ENCODE assay signal across 11 mouse cellular contexts in the genomic region with DNA sequence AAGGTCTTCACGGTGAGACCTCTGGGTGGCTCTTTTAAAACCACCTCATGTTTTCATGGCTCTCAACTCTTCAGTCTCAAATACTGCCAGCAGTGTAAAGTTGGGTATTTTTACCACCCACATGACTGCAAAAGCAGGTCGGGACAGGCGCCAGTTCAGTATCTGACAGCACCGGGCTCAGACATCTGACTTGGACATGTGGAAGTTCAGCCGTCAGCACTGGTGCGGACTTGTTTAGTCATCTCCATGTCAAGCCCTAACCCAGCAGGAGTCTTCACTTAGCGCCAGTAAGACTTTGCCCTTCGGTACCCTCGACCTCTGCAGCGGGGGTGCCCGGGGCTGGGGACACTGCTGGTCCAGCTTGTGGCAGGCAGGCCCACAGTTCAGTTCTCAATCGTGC. TPM values are rescaled to one million over a fixed set of nuclear protein-coding genes. Genes with fewer than 3 reads are reported as not detected.
DNase-seq lines count a peak whose midpoint lies in the region; ATAC-seq and TF ChIP-seq lines count a peak whose summit lies in the region.
"Had no signal": no experiment of that assay in that cellular context is flagged by ENCODE, and none has a peak within 500 bp of the region (broad histone marks: within the 10 kb centered on the region; RNA-seq: fewer than 3 reads in every experiment).

No protein-coding gene starts in this region.

- ATAC-seq in intestine, postnatal 0 days, result 0 out of 2 replicates have a peak, but pooled peaks have one; percentile 7
- ATAC-seq in intestine, embryonic 16.5 days, result no peak
- peak; percentile 56 for ATAC-seq in kidney, embryonic 16.5 days (ENCODE audit: low FRiP score, low TSS enrichment)
- no peak for ATAC-seq in forebrain, embryonic 15.5 days (replicated peaks)

- no peak for TF ChIP-seq CTCF in intestine, postnatal 0 days (IDR thresholded peaks at IDR 0.05; ENCODE audit: low read depth)

- H3K4me1 ChIP-seq in intestine, postnatal 0 days (replicated peaks; ENCODE audit: control insufficient read depth, insufficient read depth, low read length), result no peaks in the 10 kb centered on the region
- H3K4me1 ChIP-seq in intestine, embryonic 16.5 days (ENCODE audit: control insufficient read depth, insufficient read depth, low read length), result no peaks in the 10 kb centered on the region
- peaks cover 20% of the 10 kb centered on the region for H3K4me1 ChIP-seq in kidney, embryonic 16.5 days (ENCODE audit: insufficient read depth, low read length)
- no peaks in the 10 kb centered on the region; the same call in 1 of the 2 replicates for H3K4me1 ChIP-seq in forebrain, embryonic 15.5 days

- H3K9me3 ChIP-seq in intestine, postnatal 0 days (ENCODE audit: control insufficient read depth), result no peaks in the 10 kb centered on the region
- no peaks in the 10 kb centered on the region for H3K9me3 ChIP-seq in intestine, embryonic 16.5 days (ENCODE audit: control insufficient read depth, low read length)
- H3K9me3 ChIP-seq in kidney, embryonic 16.5 days (ENCODE audit: low read length), result no peaks in the 10 kb centered on the region
- no peaks in the 10 kb centered on the region for H3K9me3 ChIP-seq in forebrain, embryonic 15.5 days

- H3K9ac ChIP-seq in intestine, postnatal 0 days (ENCODE audit: low read depth, low read length), result no peak overlapping the region
- no peak overlapping the region for H3K9ac ChIP-seq in intestine, embryonic 16.5 days (ENCODE audit: low read depth, low read length)
- H3K9ac ChIP-seq in kidney, embryonic 16.5 days (replicated peaks; ENCODE audit: low read length), result no peak overlapping the region
- no peak overlapping the region for H3K9ac ChIP-seq in forebrain, embryonic 15.5 days (replicated peaks)

- H3K27me3 ChIP-seq in intestine, postnatal 0 days (replicated peaks; ENCODE audit: control insufficient read depth, insufficient read depth, low read length), result no peaks in the 10 kb centered on the region
- H3K27me3 ChIP-seq in intestine, embryonic 16.5 days (replicated peaks; ENCODE audit: control insufficient read depth, insufficient read depth, low read length), result no peaks in the 10 kb centered on the region
- no peaks in the 10 kb centered on the region for H3K27me3 ChIP-seq in kidney, embryonic 16.5 days (ENCODE audit: insufficient read depth, low read length)
- no peaks in the 10 kb centered on the region for H3K27me3 ChIP-seq in forebrain, embryonic 15.5 days

- peaks cover 21% of the 10 kb centered on the region; the same call in 1 of the 2 replicates for H3K36me3 ChIP-seq in intestine, postnatal 0 days (ENCODE audit: control insufficient read depth, insufficient read depth)
- H3K36me3 ChIP-seq in intestine, embryonic 16.5 days (ENCODE audit: control insufficient read depth, insufficient read depth, low read length), result no peaks in the 10 kb centered on the region
- H3K36me3 ChIP-seq in kidney, embryonic 16.5 days (ENCODE audit: insufficient read depth, low read length), result peaks cover 8% of the 10 kb centered on the region
- peaks cover 45% of the 10 kb centered on the region for H3K36me3 ChIP-seq in forebrain, embryonic 15.5 days

- no peak overlapping the region for H3K4me3 ChIP-seq in intestine, postnatal 0 days (ENCODE audit: low read depth, low read length)
- H3K4me3 ChIP-seq in intestine, embryonic 16.5 days (ENCODE audit: low read length), result no peak overlapping the region
- H3K4me3 ChIP-seq in kidney, embryonic 16.5 days (ENCODE audit: low read length), result no peak overlapping the region
- no peak overlapping the region for H3K4me3 ChIP-seq in forebrain, embryonic 15.5 days

- H3K27ac ChIP-seq in intestine, postnatal 0 days (ENCODE audit: low read depth, low read length), result no peak overlapping the region
- no peak overlapping the region for H3K27ac ChIP-seq in intestine, embryonic 16.5 days (ENCODE audit: low read length)
- no peak overlapping the region for H3K27ac ChIP-seq in kidney, embryonic 16.5 days (ENCODE audit: low read length)
- no peak overlapping the region for H3K27ac ChIP-seq in forebrain, embryonic 15.5 days (replicated peaks)

- DNase-seq in urinary bladder, postnatal 14 days (ENCODE audit: low spot score), result peak; percentile 62
- DNase-seq in urinary bladder, postnatal 4 days (ENCODE audit: low spot score in 2 of 2), result no peak
- no peak for DNase-seq in adrenal gland, postnatal 25 days
- no peak for DNase-seq in lung, postnatal 10 days

- 77% methylated on average over 12 of the region's 12 CpGs for WGBS in intestine, postnatal 0 days
- 81% methylated on average over 12 of the region's 12 CpGs for WGBS in intestine, embryonic 16.5 days
- WGBS in kidney, embryonic 16.5 days, result 76% methylated on average over 12 of the region's 12 CpGs
- WGBS in forebrain, embryonic 15.5 days, result 82% methylated on average over 12 of the region's 12 CpGs

- no peak overlapping the region for H3K4me2 ChIP-seq in intestine, postnatal 0 days (replicated peaks; ENCODE audit: low read depth)
- no peak overlapping the region for H3K4me2 ChIP-seq in intestine, embryonic 16.5 days (ENCODE audit: low read depth, low read length)
- no peak overlapping the region for H3K4me2 ChIP-seq in kidney, embryonic 16.5 days (replicated peaks; ENCODE audit: low read depth, low read length)
- no peak overlapping the region for H3K4me2 ChIP-seq in forebrain, embryonic 15.5 days (replicated peaks)

RNA-seq across cellular contexts. Expression of a gene that starts 21.7 kb away (rescaled TPM):
- polyA plus RNA-seq in intestine, postnatal 0 days (2015; fragmentation: Nextera tagmentation; extraction: Ambion mirVana), result 80.3 and 83.0 TPM in 2 replicates
- polyA plus RNA-seq in intestine, embryonic 16.5 days (2015; fragmentation: Nextera tagmentation; extraction: Ambion mirVana), result 39.7 and 46.7 TPM in 2 replicates
- polyA plus RNA-seq in kidney, embryonic 16.5 days (2015; fragmentation: Nextera tagmentation; extraction: Ambion mirVana), result 20.2 and 23.4 TPM in 2 replicates
- 12.7 and 27.6 TPM in 2 replicates for total RNA-seq in adrenal gland, postnatal 25 days (2021)
- 34.8 and 37.4 TPM in 2 replicates for polyA plus RNA-seq in forebrain, embryonic 15.5 days (2015; fragmentation: Nextera tagmentation; extraction: Ambion mirVana)

RNA-seq across cellular contexts. Expression of a gene that starts 31.0 kb away (rescaled TPM):
- polyA plus RNA-seq in intestine, postnatal 0 days (2015; fragmentation: Nextera tagmentation; extraction: Ambion mirVana), result 108 and 116 TPM in 2 replicates
- 286 and 319 TPM in 2 replicates for polyA plus RNA-seq in intestine, embryonic 16.5 days (2015; fragmentation: Nextera tagmentation; extraction: Ambion mirVana)
- 257 and 279 TPM in 2 replicates for polyA plus RNA-seq in kidney, embryonic 16.5 days (2015; fragmentation: Nextera tagmentation; extraction: Ambion mirVana)
- total RNA-seq in adrenal gland, postnatal 25 days (2021), result 14.3 and 15.5 TPM in 2 replicates
- 106 and 121 TPM in 2 replicates for polyA plus RNA-seq in forebrain, embryonic 15.5 days (2015; fragmentation: Nextera tagmentation; extraction: Ambion mirVana)

RNA-seq across cellular contexts. Expression of a gene that starts 36.0 kb away (rescaled TPM):
- 43.3 and 43.4 TPM in 2 replicates for polyA plus RNA-seq in intestine, postnatal 0 days (2015; fragmentation: Nextera tagmentation; extraction: Ambion mirVana)
- 56.6 and 57.4 TPM in 2 replicates for polyA plus RNA-seq in intestine, embryonic 16.5 days (2015; fragmentation: Nextera tagmentation; extraction: Ambion mirVana)
- 81.8 and 84.1 TPM in 2 replicates for polyA plus RNA-seq in kidney, embryonic 16.5 days (2015; fragmentation: Nextera tagmentation; extraction: Ambion mirVana)
- total RNA-seq in adrenal gland, postnatal 25 days (2021), result 194 and 219 TPM in 2 replicates
- polyA plus RNA-seq in forebrain, embryonic 15.5 days (2015; fragmentation: Nextera tagmentation; extraction: Ambion mirVana), result 273 and 295 TPM in 2 replicates

RNA-seq across cellular contexts. Expression of a gene that starts 47.8 kb away (rescaled TPM):
- not detected in 2 replicates for polyA plus RNA-seq in intestine, postnatal 0 days (2015; fragmentation: Nextera tagmentation; extraction: Ambion mirVana)
- polyA plus RNA-seq in intestine, embryonic 16.5 days (2015; fragmentation: Nextera tagmentation; extraction: Ambion mirVana), result not detected in 2 replicates
- polyA plus RNA-seq in kidney, embryonic 16.5 days (2015; fragmentation: Nextera tagmentation; extraction: Ambion mirVana), result not detected in 2 replicates
- not detected in 2 replicates for total RNA-seq in adrenal gland, postnatal 25 days (2021)
- not detected in 2 replicates for polyA plus RNA-seq in forebrain, embryonic 15.5 days (2015; fragmentation: Nextera tagmentation; extraction: Ambion mirVana)
- total RNA-seq: gastrocnemius, postnatal 36 days; left cerebral cortex, postnatal 36 days had no signal
- polyA plus RNA-seq: testis, adult 2 months had no signal

RNA-seq across cellular contexts. Expression of a gene that starts 49.2 kb away (rescaled TPM):
- 591 and 603 TPM in 2 replicates for polyA plus RNA-seq in intestine, postnatal 0 days (2015; fragmentation: Nextera tagmentation; extraction: Ambion mirVana)
- polyA plus RNA-seq in intestine, embryonic 16.5 days (2015; fragmentation: Nextera tagmentation; extraction: Ambion mirVana), result 853 and 934 TPM in 2 replicates
- 825 and 828 TPM in 2 replicates for polyA plus RNA-seq in kidney, embryonic 16.5 days (2015; fragmentation: Nextera tagmentation; extraction: Ambion mirVana)
- total RNA-seq in adrenal gland, postnatal 25 days (2021), result 894 and 1,002 TPM in 2 replicates
- 578 and 580 TPM in 2 replicates for polyA plus RNA-seq in forebrain, embryonic 15.5 days (2015; fragmentation: Nextera tagmentation; extraction: Ambion mirVana)

Comparison
In these comparisons a context has a peak if more than half of its experiments do, and no peak if none do; other contexts are left out.
1. ATAC-seq: peak in intestine, postnatal 0 days (single experiment) and kidney, embryonic 16.5 days (single experiment); none in intestine, embryonic 16.5 days (single experiment) and forebrain, embryonic 15.5 days (single experiment).